Mouse (Mus musculus): ENCODE data around the gene Iqschfp. TPM values are rescaled to one million over a fixed set of nuclear protein-coding genes. Genes with fewer than 3 reads are reported as not detected.
"Not testable (repeated sequence)": the region's sequence is repeated elsewhere in the genome, so short reads cannot be mapped to it uniquely, and the experiment has no call there.

Gene Iqschfp
- polyA plus RNA-seq, 1 experiment from 2014 or later: 9.6 TPM

DNA sequence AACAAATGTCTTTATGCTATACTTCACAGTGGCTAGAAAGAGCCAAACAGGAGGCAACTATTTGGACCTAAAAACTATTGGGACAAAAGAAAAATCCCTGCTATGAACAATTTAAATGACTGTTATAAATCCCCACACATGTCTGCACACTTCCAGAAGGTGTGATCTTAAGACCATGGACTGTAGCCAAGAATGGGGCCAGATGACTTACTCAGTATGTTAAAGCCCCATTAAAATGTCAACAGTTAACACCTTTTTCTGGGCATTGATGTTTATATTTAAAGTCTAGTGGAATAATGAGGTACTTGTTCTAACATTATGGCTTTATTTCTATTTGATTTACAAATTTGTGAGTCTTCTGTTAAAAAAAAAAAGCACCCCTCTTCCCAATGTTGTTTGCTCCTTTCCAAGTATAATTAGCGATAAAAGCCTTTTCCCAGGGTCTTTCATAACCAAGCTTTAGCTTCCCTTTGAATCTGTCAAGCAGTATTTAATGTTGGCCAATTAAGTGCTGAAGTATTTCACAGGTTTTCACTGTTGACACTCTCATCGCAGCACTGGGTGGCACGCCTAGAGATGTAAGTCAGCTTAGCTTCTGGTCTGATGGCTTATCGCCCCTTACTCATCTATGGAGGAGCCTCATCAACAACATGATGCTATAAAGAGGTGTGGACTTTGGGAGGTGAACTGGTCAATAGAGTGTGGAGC is 204.8 kb downstream of the Iqschfp start:
- WGBS: 79% methylated on average over 4 of the region's 4 CpGs
- ATAC-seq: no peak
- Histone ChIP-seq H3K9ac (replicated peaks) (no peak overlapping the region), H3K4me2 (replicated peaks) (no peak overlapping the region), H3K27ac (no peak overlapping the region), H3K36me3 (no peaks in the 10 kb centered on the region), H3K4me1 (replicated peaks) (no peaks in the 10 kb centered on the region), H3K27me3 (no peaks in the 10 kb centered on the region), H3K4me3 (replicated peaks) (no peak overlapping the region), H3K9me3 (no peaks in the 10 kb centered on the region)

DNA sequence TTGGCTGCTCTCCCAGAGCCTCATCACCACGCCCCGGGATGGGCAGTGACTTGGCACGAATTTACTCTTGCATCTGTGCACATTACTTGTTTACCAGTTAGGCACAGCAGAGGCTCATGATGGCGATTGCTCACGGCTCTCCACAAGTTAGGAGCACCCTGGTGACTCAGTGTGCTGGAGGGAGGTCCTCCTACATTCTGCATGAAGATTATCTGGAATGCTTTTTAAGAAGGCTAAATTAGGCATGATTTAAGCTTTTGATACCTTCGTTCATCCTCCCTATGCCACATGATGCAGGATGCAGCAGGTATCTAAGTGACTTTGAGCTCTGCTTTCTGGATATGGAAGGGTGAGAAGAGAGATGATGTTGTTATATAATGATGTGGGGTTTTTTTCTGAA is 207.5 kb downstream of the Iqschfp start:
- WGBS: 86% methylated on average over 6 of the region's 6 CpGs
- H3K9ac ChIP-seq (replicated peaks); H3K27me3 ChIP-seq; H3K4me3 ChIP-seq (replicated peaks); H3K4me2 ChIP-seq (replicated peaks); H3K36me3 ChIP-seq; H3K9me3 ChIP-seq; ATAC-seq; H3K4me1 ChIP-seq (replicated peaks); H3K27ac ChIP-seq: not testable (repeated sequence)

DNA sequence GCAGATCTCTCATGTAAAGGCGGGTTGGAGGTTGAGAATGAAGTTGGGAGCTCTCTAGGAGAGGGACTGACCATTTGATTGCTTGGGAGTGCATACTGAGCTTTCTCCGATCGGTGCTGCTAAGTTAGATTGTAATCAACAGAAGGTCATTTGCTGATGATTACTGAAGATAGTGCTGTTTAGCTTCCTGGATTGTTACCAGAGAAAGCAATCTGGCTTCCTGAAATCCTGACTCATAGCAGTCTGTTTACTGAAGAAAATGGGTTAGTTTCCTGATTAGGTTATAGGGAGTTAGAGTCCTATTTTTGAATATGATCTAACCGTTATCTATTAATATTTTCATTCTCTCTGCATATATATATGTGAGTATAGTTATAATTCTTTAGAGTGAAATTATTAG is 209.3 kb downstream of the Iqschfp start:
- Histone ChIP-seq H3K9me3 (no peaks in the 10 kb centered on the region), H3K4me3 (replicated peaks) (no peak overlapping the region), H3K9ac (replicated peaks) (no peak overlapping the region), H3K4me1 (replicated peaks) (no peaks in the 10 kb centered on the region), H3K27ac (no peak overlapping the region), H3K36me3 (no peaks in the 10 kb centered on the region), H3K27me3 (no peaks in the 10 kb centered on the region), H3K4me2 (replicated peaks) (no peak overlapping the region)
- 84% methylated on average over 4 of the region's 4 CpGs for WGBS
- ATAC-seq: no peak

DNA sequence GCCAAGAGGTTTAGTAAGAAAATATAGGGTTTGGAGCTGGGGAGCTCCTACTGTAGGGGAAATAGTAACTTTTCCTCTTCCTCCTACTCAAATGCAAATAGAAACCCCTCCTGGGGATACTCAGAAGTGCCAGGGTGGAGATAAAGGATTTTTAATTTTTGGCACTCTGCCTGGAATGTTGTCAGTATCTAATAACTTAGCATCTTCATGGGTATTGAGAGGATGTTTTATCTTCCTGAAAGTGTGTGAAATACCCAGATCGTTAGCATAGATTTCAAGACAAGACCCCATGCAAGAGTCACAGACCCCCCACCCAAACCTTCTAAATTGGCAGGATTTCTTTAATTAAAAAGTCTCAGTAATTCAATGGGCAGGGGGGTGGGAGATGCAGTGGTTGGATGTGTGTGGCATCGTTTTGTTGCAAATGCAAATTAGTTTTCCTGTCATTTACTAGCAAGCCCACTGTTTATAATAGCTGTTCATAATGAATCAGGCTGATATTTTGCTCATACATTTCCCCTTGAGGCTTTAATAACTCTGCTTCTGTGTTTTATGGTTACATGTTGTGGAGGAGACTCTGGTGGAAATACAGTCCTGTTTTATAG is 213.2 kb downstream of the Iqschfp start:
- Histone ChIP-seq H3K4me2 (replicated peaks) (no peak overlapping the region), H3K9ac (replicated peaks) (no peak overlapping the region), H3K27me3 (no peaks in the 10 kb centered on the region), H3K9me3 (no peaks in the 10 kb centered on the region), H3K36me3 (no peaks in the 10 kb centered on the region), H3K27ac (no peak overlapping the region), H3K4me3 (replicated peaks) (no peak overlapping the region), H3K4me1 (replicated peaks) (no peaks in the 10 kb centered on the region)
- no peak for ATAC-seq
- 66% methylated on average over 2 of the region's 2 CpGs for WGBS

DNA sequence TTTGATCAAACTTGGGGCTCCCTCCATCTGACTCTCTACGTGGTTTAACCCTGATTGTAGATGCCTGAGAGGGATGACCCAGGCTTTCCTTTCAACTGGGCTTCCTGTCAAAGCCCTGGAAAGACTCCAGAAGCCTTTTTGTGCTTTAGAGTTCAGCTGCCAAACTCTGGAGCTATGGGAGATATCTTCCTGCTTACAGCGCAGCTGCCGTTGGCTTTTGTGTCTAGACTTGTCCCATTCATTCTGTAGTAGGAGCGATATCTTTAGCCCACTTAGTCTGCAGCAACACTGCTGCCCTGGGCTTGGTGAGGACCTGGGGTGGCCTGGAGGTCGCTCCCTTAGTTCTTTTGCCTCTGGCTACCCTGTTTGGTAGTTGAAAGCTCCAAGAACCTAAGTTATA is 229.3 kb downstream of the Iqschfp start:
- ATAC-seq: no peak
- Histone ChIP-seq H3K9me3 (no peaks in the 10 kb centered on the region), H3K9ac (replicated peaks) (no peak overlapping the region), H3K36me3 (no peaks in the 10 kb centered on the region), H3K27ac (no peak overlapping the region), H3K4me3 (replicated peaks) (no peak overlapping the region), H3K4me2 (replicated peaks) (no peak overlapping the region), H3K27me3 (no peaks in the 10 kb centered on the region), H3K4me1 (replicated peaks) (no peaks in the 10 kb centered on the region)
- 62% methylated on average over 5 of the region's 5 CpGs for WGBS

DNA sequence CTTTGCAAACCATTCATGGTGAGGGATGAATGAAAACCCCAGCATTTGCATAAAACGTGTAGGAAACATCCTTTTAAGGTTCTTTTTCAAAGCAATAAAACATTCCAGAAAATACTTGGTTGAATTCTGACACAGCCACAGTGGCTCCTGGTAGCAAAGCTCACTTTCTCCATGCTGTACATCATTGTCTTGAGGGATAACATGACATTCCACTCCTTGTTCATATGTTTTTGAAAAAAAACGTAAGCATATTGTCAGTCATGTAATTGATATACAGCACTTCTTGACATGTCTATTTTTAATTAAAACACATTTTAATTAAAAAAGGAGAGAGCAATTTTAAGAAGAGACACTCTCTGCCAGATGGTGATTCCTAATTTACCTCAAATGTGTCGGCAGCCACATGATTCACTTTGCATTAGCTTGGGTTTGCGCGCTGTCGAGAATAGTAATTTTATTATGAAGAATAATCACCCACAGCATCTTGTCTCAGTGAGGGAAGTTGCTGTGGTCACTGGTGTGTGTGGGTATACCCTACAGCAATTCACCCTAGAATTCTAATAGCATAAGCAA is 234.3 kb downstream of the Iqschfp start:
- H3K9me3 ChIP-seq: no peaks in the 10 kb centered on the region
- no peaks in the 10 kb centered on the region for H3K36me3 ChIP-seq
- H3K4me2 ChIP-seq (replicated peaks): no peak overlapping the region
- 66% methylated on average over 6 of the region's 6 CpGs for WGBS
- H3K4me1 ChIP-seq (replicated peaks): no peaks in the 10 kb centered on the region
- H3K27ac ChIP-seq: no peak overlapping the region
- no peak overlapping the region for H3K9ac ChIP-seq (replicated peaks)
- ATAC-seq: no peak
- H3K4me3 ChIP-seq (replicated peaks): no peak overlapping the region
- H3K27me3 ChIP-seq: no peaks in the 10 kb centered on the region

DNA sequence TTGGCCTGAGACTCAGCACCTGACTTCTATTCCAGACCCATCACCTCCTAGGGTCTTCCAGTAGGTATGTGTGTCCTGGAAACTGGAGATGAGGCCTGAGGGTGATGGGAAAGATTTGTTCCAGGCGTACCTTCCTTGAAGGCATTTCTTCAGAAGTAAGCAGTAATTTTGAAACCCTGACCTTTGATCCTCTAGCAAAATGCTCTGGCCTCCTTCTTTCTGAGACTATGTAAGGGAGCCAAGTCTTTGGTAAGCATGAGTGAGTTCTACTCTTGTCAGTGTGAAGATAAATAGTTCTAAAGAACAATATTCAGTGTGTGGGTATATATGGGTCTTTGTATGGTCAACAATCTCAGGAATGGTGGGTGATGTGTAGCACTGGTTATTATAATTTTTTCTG is 238.4 kb downstream of the Iqschfp start:
- no peak overlapping the region for H3K4me2 ChIP-seq (replicated peaks)
- no peak overlapping the region for H3K4me3 ChIP-seq (replicated peaks)
- no peaks in the 10 kb centered on the region for H3K36me3 ChIP-seq
- ATAC-seq: no peak
- no peaks in the 10 kb centered on the region for H3K4me1 ChIP-seq (replicated peaks)
- no peak overlapping the region for H3K9ac ChIP-seq (replicated peaks)
- no peak overlapping the region for H3K27ac ChIP-seq
- no peaks in the 10 kb centered on the region for H3K27me3 ChIP-seq
- no peaks in the 10 kb centered on the region for H3K9me3 ChIP-seq
- WGBS: 77% methylated on average over 1 of the region's 1 CpGs

DNA sequence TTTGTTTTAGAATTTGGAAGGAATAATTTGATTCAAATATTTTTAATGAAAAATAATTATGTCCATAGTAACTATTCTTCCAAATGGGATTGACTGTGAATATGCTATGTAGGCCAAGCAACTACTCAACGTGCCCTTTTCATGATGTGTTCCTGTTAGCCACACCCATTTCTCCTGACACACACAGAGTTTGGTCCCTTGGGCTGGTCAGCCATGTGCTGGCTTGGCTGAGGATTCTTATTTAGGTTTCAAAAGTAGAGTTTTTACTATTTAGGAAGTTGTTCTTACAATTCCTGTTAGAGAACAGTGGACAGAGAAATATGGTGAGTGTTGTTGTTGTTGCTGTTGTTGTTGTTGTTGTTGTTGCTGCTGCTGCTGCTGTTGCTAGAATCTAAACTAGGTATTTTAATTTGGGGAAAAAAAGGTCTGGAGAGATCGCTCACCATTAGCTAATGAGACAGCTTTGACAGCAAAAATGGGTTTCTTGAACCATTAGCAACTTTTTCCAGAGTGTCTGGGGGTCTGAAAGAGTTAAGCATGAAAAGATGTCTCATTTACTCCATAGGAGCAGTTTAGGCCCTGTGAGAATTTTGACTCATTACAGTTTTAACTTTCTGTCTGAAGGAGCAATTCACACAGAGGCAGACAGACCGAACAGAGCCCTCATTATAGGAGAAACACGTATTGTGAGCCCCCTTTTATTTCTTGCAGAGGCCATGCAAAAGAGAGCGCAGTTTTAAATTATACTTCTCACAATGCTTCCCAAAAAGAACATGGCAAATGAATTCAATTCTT is 247.0 kb downstream of the Iqschfp start:
- Histone ChIP-seq H3K9me3 (no peaks in the 10 kb centered on the region), H3K36me3 (no peaks in the 10 kb centered on the region), H3K9ac (replicated peaks) (no peak overlapping the region), H3K4me2 (replicated peaks) (no peak overlapping the region), H3K27me3 (no peaks in the 10 kb centered on the region), H3K4me3 (replicated peaks) (no peak overlapping the region), H3K27ac (no peak overlapping the region), H3K4me1 (replicated peaks) (no peaks in the 10 kb centered on the region; the same call in 1 of the 2 replicates)
- WGBS: 54% methylated on average over 5 of the region's 5 CpGs
- ATAC-seq: no peak

DNA sequence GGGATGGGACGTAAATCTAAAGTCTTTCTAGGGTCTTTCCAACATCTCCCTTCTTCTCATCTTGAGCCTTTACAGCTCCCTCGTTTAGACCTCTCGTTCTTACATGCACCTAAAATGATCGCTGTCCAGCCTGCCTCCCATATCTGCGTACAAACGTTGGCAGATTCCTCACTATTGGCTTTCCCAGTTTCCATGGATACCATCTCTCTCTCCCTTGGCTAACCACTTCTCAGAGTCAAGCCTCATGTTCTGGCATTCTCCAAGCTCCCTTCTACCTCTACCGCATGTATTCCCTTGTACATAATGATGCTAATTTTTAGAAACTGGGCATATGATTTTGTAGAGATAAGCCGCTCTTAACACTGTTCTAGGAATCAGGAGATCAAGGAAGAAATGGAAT is 258.7 kb downstream of the Iqschfp start:
- no peak for ATAC-seq
- no peaks in the 10 kb centered on the region for H3K27me3 ChIP-seq
- WGBS: 87% methylated on average over 8 of the region's 8 CpGs
- no peak overlapping the region for H3K27ac ChIP-seq
- no peaks in the 10 kb centered on the region for H3K9me3 ChIP-seq
- H3K4me3 ChIP-seq (replicated peaks): no peak overlapping the region
- no peak overlapping the region for H3K4me2 ChIP-seq (replicated peaks)
- no peak overlapping the region for H3K9ac ChIP-seq (replicated peaks)
- H3K4me1 ChIP-seq (replicated peaks): no peaks in the 10 kb centered on the region
- no peaks in the 10 kb centered on the region for H3K36me3 ChIP-seq

DNA sequence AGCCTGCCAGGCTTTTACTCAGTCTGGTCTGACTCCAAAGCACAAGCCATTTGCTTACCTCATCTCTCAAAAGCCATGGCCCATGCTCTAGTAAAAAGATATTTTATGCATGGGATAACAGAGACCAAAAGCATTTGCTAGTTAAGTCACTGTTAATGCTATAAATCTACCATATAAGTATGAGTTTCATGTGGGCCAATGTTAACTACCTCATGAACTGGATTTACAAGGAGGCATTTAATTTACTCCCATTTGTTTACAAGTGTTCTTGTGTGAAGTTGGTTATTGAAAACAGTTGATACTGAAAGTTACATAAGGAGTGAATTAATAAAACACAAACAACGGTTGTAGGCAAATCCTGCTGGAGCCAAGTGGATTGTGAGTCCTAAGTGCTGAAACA is 268.1 kb downstream of the Iqschfp start:
- H3K4me2 ChIP-seq (replicated peaks): no peak overlapping the region
- H3K4me1 ChIP-seq (replicated peaks): no peaks in the 10 kb centered on the region
- H3K9me3 ChIP-seq: no peaks in the 10 kb centered on the region
- H3K9ac ChIP-seq (replicated peaks): no peak overlapping the region
- 87% methylated on average over 1 of the region's 1 CpGs for WGBS
- no peak overlapping the region for H3K4me3 ChIP-seq (replicated peaks)
- no peaks in the 10 kb centered on the region for H3K36me3 ChIP-seq
- no peaks in the 10 kb centered on the region for H3K27me3 ChIP-seq
- no peak overlapping the region for H3K27ac ChIP-seq
- ATAC-seq: no peak

DNA sequence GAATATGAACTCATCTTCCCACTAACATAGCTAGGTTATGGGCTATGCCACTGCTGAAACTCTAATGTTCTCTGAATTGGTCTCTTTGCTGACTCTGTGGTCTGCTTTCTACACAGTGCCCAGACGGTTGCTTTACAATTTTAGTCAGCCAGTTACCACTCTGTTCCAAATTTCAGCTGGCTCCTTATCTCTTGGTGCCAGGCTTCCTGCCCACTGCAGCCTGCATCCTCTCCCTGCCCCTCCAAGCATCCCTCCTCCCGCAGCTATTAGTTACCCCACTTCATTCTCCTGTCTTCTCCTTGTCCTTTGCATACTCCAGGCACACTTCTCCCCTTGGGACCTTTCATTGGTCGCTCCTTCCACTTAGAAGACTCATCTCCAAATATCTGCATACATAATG is 268.7 kb downstream of the Iqschfp start:
- 81% methylated on average over 3 of the region's 3 CpGs for WGBS
- H3K4me3 ChIP-seq (replicated peaks): no peak overlapping the region
- H3K9ac ChIP-seq (replicated peaks): no peak overlapping the region
- no peaks in the 10 kb centered on the region for H3K4me1 ChIP-seq (replicated peaks)
- no peaks in the 10 kb centered on the region for H3K9me3 ChIP-seq
- H3K4me2 ChIP-seq (replicated peaks): no peak overlapping the region
- no peak for ATAC-seq
- H3K27ac ChIP-seq: no peak overlapping the region
- no peaks in the 10 kb centered on the region for H3K36me3 ChIP-seq
- H3K27me3 ChIP-seq: no peaks in the 10 kb centered on the region

DNA sequence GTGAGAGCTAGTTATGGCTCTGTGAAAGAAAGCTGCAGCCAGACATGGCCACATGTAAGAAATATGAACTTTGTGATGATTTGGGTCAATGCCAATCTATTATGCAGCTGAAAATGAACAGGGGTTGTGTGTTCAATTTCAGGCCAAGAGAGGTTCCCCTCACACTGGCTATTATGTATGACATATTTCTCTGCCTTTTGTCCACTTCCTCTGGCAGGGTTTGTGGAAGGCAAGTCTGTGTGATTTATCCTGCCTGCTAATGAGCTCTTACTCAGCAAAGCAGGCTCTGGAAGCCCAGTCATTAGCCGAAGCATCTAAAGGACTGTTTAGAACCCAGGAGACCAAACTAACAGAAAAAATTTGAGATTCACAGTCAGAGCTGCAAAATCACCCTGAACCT is 286.2 kb downstream of the Iqschfp start:
- WGBS: 53% methylated on average over 1 of the region's 1 CpGs
- Histone ChIP-seq H3K27me3 (no peaks in the 10 kb centered on the region), H3K4me3 (replicated peaks) (no peak overlapping the region), H3K4me1 (replicated peaks) (no peaks in the 10 kb centered on the region), H3K9ac (replicated peaks) (no peak overlapping the region), H3K9me3 (no peaks in the 10 kb centered on the region), H3K4me2 (replicated peaks) (no peak overlapping the region), H3K27ac (no peak overlapping the region), H3K36me3 (no peaks in the 10 kb centered on the region)
- ATAC-seq: no peak
